Mouse (Mus musculus) CH12.LX (cell line): ENCODE measurements around the gene Clca2.

Source experiments
- CHD1 ChIP-seq: IDR thresholded peaks from 2 replicates; pipeline ENCODE4 v1.6.1; 2012; ENCODE audit warnings: low read depth, low read length, improper control_type of control experiment, inconsistent platforms
- CTCF ChIP-seq, 2 experiments: IDR thresholded peaks in 1 of 2; conservative IDR thresholded peaks in 1 of 2; 2 replicates each; pipeline ENCODE4 v1.5.1; 2011 to 2012; ENCODE audit warnings: low read depth in 2 of 2, low read length in 2 of 2, improper control_type of control experiment in 1 of 2, inconsistent platforms in 1 of 2, mild to moderate bottlenecking in 1 of 2, moderate library complexity in 1 of 2
- ELF1 ChIP-seq: IDR thresholded peaks from 2 replicates; pipeline ENCODE4 v1.6.1; 2014; ENCODE audit warnings: low read depth, mild to moderate bottlenecking, inconsistent platforms, low read length, improper control_type of control experiment
- JUND ChIP-seq: conservative IDR thresholded peaks from 2 replicates; pipeline ENCODE4 v1.6.1; 2011; ENCODE audit warnings: low read depth, low read length, improper control_type of control experiment
- MXI1 ChIP-seq: IDR thresholded peaks from 2 replicates; pipeline ENCODE4 v1.6.1; 2011; ENCODE audit warnings: mild to moderate bottlenecking, low read depth, low read length, improper control_type of control experiment
- MYC ChIP-seq: IDR thresholded peaks from 2 replicates; pipeline ENCODE4 v1.6.1; 2011; ENCODE audit warnings: low read depth, mild to moderate bottlenecking, improper control_type of control experiment, low read length
- NELFE ChIP-seq: IDR thresholded peaks from 2 replicates; pipeline ENCODE4 v1.6.1; 2011; ENCODE audit warnings: low read depth, low read length, improper control_type of control experiment
- PAX5 ChIP-seq: IDR thresholded peaks from 2 replicates; pipeline ENCODE4 v1.6.1; 2012; ENCODE audit warnings: low read length, inconsistent platforms, mixed read lengths
- POLR2A ChIP-seq: IDR thresholded peaks from 2 replicates; pipeline ENCODE4 v1.6.1; 2011; ENCODE audit warnings: low read depth, mild to moderate bottlenecking, improper control_type of control experiment, low read length
- SIN3A ChIP-seq: IDR thresholded peaks from 2 replicates; pipeline ENCODE4 v1.6.1; 2012; ENCODE audit warnings: low read length, improper control_type of control experiment, inconsistent platforms
- ZC3H11A ChIP-seq: IDR thresholded peaks from 2 replicates; pipeline ENCODE4 v1.6.1; 2012; ENCODE audit warnings: low read depth, mild to moderate bottlenecking, inconsistent platforms, low read length, improper control_type of control experiment

DNA sequence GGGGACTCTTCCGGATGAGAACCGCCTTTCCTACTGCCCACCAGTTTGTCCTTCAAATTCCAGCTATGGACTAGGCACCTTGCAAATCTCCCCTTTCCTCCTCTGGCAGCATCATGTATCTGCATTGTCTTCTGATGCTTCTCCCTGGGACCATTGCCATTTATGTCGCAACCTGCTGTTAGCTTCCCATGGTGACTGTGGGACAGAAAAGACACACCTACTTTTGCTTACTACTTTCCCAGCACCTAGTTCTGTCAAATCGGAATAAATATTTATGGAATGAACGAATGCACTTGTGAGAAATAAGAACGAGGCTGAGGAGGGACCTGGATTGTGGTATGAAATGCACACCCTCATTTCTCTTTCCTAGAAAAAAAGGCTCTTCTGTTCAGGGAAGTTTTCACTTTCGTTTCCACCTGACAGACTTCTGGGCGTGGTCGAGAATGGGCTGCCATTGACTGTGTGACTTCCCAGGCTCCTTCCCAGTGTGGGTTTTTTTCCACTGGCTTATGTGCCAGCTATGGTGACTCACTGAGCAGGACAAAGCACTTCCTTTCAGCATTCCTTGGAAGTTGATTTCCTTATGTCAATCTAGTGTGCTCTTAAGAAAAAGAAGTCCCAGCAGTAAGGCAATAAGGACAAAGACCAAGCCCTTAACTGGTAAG, 2.8 kb upstream of the Clca2 start:
- TF ChIP-seq SIN3A (no peak), ZC3H11A (no peak), CTCF (conservative IDR thresholded peaks at IDR 0.05 in 1 of 2, IDR thresholded peaks at IDR 0.05 in 1 of 2; ENCODE audit: low read depth in 2 of 2, low read length in 2 of 2) (no peak), POLR2A (no peak), CHD1 (no peak), PAX5 (no peak), MYC (no peak), MXI1 (no peak), NELFE (no peak), JUND (no peak), ELF1 (no peak)
